Mouse (Mus musculus) CH12.LX (cell line): ENCODE measurements around the gene Bean1.

Experiments
- CTCF ChIP-seq, 2 experiments: IDR thresholded peaks in 1 of 2; conservative IDR thresholded peaks in 1 of 2; 2 replicates each; pipeline ENCODE4 v1.5.1; 2011 to 2012; ENCODE audit warnings: low read depth in 2 of 2, low read length in 2 of 2, improper control_type of control experiment in 1 of 2, inconsistent platforms in 1 of 2, mild to moderate bottlenecking in 1 of 2, moderate library complexity in 1 of 2
- E2F4 ChIP-seq: IDR thresholded peaks from 2 replicates; pipeline ENCODE4 v1.6.1; 2011; ENCODE audit warnings: low read depth, low read length, improper control_type of control experiment; ENCODE audit not compliant: insufficient replicate concordance
- EP300 ChIP-seq: IDR thresholded peaks from 2 replicates; pipeline ENCODE4 v1.6.1; 2011; ENCODE audit warnings: low read length, improper control_type of control experiment
- ETS1 ChIP-seq: conservative IDR thresholded peaks from 2 replicates; pipeline ENCODE4 v1.6.1; 2012; ENCODE audit warnings: low read depth, mild to moderate bottlenecking, inconsistent platforms, low read length, improper control_type of control experiment, moderate library complexity
- GABPA ChIP-seq: IDR thresholded peaks from 2 replicates; pipeline ENCODE4 v1.6.1; 2012; ENCODE audit warnings: low read depth, low read length, improper control_type of control experiment, inconsistent platforms; ENCODE audit not compliant: insufficient replicate concordance
- HCFC1 ChIP-seq: IDR thresholded peaks from 2 replicates; pipeline ENCODE4 v1.6.1; 2012; ENCODE audit warnings: low read depth, mild to moderate bottlenecking, inconsistent platforms, low read length, improper control_type of control experiment
- JUND ChIP-seq: conservative IDR thresholded peaks from 2 replicates; pipeline ENCODE4 v1.6.1; 2011; ENCODE audit warnings: low read depth, low read length, improper control_type of control experiment
- MAFK ChIP-seq: IDR thresholded peaks from 2 replicates; pipeline ENCODE4 v1.6.1; 2011; ENCODE audit warnings: low read length, improper control_type of control experiment; ENCODE audit not compliant: insufficient replicate concordance
- MEF2A ChIP-seq: IDR thresholded peaks from 2 replicates; pipeline ENCODE4 v1.6.1; 2014; ENCODE audit warnings: low read depth, mild to moderate bottlenecking, inconsistent platforms, low read length, improper control_type of control experiment, borderline replicate concordance
- POLR2A ChIP-seq: IDR thresholded peaks from 2 replicates; pipeline ENCODE4 v1.6.1; 2011; ENCODE audit warnings: low read depth, mild to moderate bottlenecking, improper control_type of control experiment, low read length
- TBP ChIP-seq: conservative IDR thresholded peaks from 2 replicates; pipeline ENCODE4 v1.6.1; 2011; ENCODE audit warnings: low read depth, low read length, improper control_type of control experiment
- USF1 ChIP-seq: IDR thresholded peaks from 2 replicates; pipeline ENCODE4 v1.6.1; 2014; ENCODE audit warnings: low read depth, mild to moderate bottlenecking, inconsistent platforms, low read length, improper control_type of control experiment

DNA sequence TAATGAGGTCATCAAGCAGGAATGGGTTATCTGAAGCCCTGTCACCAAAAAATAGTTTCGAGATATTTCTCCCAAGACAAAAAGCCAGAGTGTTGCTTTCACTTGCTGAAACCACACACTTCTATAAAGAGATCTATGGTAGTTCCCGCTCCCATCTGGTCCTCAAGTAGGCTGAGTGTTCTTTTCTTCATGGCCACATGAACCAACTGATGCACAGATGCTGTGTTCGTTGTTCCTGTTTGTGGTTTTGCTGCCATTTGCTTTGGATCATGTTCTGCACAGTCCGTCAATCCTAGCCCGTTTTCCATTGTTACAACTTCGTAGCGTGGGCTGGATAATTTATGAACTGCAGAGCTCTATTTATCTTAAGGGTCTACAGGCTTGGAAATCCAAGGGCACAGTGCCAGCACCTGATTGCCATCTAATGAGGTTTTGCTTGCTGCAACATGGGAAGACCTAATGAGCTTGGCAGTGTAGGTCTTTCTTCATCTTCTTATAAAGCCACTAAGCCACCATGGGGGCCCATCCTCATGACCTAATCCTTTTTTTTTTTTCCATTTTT is 38.7 kb upstream of the Bean1 start:
- TF ChIP-seq JUND, result no peak
- TF ChIP-seq EP300, result no peak
- TF ChIP-seq POLR2A, result no peak
- no peak for TF ChIP-seq MAFK
- no peak for TF ChIP-seq E2F4
- TF ChIP-seq ETS1, result no peak
- no peak for TF ChIP-seq GABPA
- no peak for TF ChIP-seq CTCF (conservative IDR thresholded peaks at IDR 0.05 in 1 of 2, IDR thresholded peaks at IDR 0.05 in 1 of 2; ENCODE audit: low read depth in 2 of 2, low read length in 2 of 2)
- no peak for TF ChIP-seq HCFC1
- no peak for TF ChIP-seq MEF2A
- no peak for TF ChIP-seq TBP
- no peak for TF ChIP-seq USF1
